Mouse (Mus musculus) layer of hippocampus, adult 2 months (tissue): ENCODE results near the gene Myo1d. TPM values are rescaled to one million over a fixed set of nuclear protein-coding genes. Genes with fewer than 3 reads are reported as not detected.

Experiments used
- DNase-seq, 2 experiments: peaks; one replicate each; pipeline ENCODE4 v3.0.0; 2022; ENCODE audit warnings: low spot score in 2 of 2
- H3K27ac ChIP-seq: fragments of 200-600 bp; 2 replicates; pipeline ENCODE4 v1.8.1; 2022
- H3K4me3 ChIP-seq: fragments of 200-600 bp; 2 replicates; pipeline ENCODE4 v1.8.1; 2022; ENCODE audit warnings: mild to moderate bottlenecking
- CTCF ChIP-seq: fragments of 200-600 bp; conservative IDR thresholded peaks from 2 replicates; pipeline ENCODE4 v1.8.1; 2022; ENCODE audit warnings: antibody characterized with exemption, mild to moderate bottlenecking, moderate library complexity
- total RNA-seq, 2 experiments: library from RNA; stranded (reverse); gene quantifications; 2 replicates each; pipeline ENCODE4 v1.2.3; 2021

Myo1d gene
- total RNA-seq, 2 experiments from 2014 or later = 6.2 to 8.0 TPM

GRCm38 (mm10) chr11:80490831-80491230, 289.0 kb downstream of the Myo1d start:
- no peak overlapping the region for H3K4me3 ChIP-seq
- TF ChIP-seq CTCF = no peak
- H3K27ac ChIP-seq = peak overlapping the region; percentile 93
- DNase-seq = no peak

DNA sequence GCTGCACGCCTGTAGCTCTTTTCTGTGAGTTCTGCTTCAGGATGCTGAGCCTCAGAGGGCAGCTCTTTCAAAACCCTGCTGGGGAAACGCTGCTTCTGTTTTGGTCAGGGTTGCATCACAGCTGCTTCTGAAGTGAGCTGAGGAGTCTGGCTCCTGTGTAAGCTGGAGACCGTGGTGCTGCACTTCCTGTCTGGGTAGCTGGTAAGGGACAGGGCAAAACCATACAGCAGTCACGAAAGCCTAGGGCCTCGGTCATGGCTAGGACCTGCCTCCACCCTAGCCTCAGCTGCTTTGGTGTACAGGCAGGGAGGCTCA, 290.0 kb downstream of the Myo1d start:
- Histone ChIP-seq H3K27ac (peak overlapping the region; percentile 93), H3K4me3 (no peak overlapping the region)
- no peak for TF ChIP-seq CTCF
- DNase-seq = no peak

DNA sequence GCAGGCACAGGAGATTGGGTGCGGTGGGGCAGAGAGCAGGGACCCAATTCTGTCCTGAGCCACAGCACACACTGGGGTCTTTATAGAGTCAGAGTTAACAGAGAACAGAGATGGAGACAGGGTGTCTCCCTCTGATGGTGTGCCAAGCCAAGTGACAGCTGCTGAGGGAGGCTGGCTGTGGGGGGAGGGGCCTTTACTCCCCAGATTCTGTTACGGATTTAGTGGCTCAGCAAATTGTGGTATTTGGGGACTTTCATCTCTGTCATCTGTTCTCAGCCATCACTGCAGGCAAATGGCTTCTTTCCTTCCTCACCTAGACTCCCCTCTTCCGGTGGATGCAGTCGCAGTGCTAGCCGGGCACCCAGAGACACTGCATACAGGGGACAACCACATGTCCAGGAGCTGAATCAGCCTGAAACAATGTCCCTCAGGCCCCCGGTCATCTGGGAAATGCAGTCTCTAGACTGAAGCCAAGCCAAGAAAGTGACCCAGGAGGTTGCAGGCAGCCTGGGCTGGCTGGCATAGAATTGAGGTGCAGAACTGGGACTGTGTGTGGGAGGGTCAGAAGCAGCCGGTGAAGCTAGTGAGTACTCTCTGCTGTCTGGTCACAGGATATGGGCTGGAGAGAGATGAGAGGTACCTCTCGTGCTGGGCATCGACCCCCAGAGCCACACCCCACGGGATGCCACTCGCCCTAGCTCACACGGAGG, 290.5 kb downstream of the Myo1d start:
- peak; percentile 9; the same call in 1 of the 2 replicates for TF ChIP-seq CTCF
- DNase-seq = peak; percentile 81 to 87
- Histone ChIP-seq H3K27ac (peak overlapping the region; percentile 93), H3K4me3 (no peak overlapping the region)

GRCm38 (mm10) chr11:80487904-80488587, 291.8 kb downstream of the Myo1d start:
- H3K4me3 ChIP-seq = no peak overlapping the region
- DNase-seq = no peak
- no peak for TF ChIP-seq CTCF
- peak overlapping the region; percentile 93 for H3K27ac ChIP-seq

GRCm38 (mm10) chr11:80485622-80486206, 294.1 kb downstream of the Myo1d start:
- TF ChIP-seq CTCF = no peak
- no peak for DNase-seq
- H3K27ac ChIP-seq = peak overlapping the region; percentile 93

DNA sequence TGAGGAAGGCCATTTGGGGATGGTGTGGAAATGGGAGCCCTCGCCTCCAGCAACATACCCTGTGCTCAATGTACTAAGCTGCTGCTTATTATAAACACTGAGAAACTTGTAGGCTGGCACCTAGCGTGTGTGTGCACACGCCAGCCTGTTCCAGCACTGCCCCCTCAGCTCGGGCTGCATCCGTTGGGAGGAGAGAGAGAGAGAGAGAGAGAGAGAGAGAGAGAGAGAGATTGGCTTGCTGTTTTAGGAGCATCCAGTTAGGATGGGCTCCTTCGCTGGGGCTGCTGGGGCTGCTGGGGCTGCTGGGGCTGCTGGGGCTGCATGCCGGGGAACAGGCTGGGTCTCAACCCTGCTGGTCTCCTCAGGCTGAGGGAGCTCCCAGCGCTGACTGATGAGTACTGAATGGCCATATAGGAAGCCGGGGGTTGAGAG, 294.7 kb downstream of the Myo1d start:
- DNase-seq = no peak
- H3K27ac ChIP-seq = peak overlapping the region; percentile 93
- no peak for TF ChIP-seq CTCF

More at GRCm38 (mm10) chr11:80485622-80486206, 294.1 kb downstream of the Myo1d start:
- H3K4me3 ChIP-seq = no peak overlapping the region

DNA sequence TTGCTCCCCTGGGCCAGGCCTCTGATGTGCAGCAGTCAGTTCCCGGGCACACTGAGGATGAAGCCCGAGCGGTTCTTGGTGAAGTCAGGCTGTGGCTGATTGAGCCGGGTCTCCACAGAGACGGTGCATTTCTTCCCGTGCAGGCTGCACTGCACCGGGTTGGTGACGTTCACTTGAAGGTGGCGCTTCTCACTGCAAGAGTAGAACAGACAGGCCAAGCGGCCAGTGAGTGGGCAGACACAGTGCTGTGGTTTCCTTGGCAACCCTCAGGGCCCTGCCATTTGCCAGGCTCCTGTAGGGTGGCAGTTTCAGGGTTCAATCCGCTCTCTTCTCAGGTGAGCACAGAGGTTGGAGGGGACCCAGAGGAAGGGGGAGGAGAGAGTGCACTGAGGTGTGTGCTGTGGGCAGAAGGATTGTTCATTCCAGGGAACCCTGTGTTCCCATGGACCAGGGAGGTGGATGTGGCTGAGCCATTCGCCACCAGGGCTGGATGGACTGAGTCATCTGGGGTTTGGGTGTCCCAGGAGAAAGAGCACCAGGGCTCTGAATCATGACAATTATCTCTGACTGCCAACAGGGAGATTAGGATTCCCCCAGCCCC, 295.5 kb downstream of the Myo1d start:
- TF ChIP-seq CTCF = peak; percentile 29
- peak overlapping the region; percentile 32 for H3K4me3 ChIP-seq
- DNase-seq = peak; percentile 74 to 87
- peak overlapping the region; percentile 93 for H3K27ac ChIP-seq

More for the DNA sequence above, 294.7 kb downstream of the Myo1d start:
- no peak overlapping the region; the same call in 1 of the 2 replicates for H3K4me3 ChIP-seq

GRCm38 (mm10) chr11:80483536-80484067, 296.2 kb downstream of the Myo1d start:
- H3K4me3 ChIP-seq = peak overlapping the region; percentile 32
- no peak for DNase-seq
- TF ChIP-seq CTCF = no peak
- peak overlapping the region; percentile 93 for H3K27ac ChIP-seq

- no peak for TF ChIP-seq CTCF
- DNase-seq = no peak
- Histone ChIP-seq H3K27ac (peak overlapping the region; percentile 93), H3K4me3 (peak overlapping the region; percentile 92)
Measured at GRCm38 (mm10) chr11:80482921-80483320, 296.9 kb downstream of the Myo1d start.

- Histone ChIP-seq H3K4me3 (peak overlapping the region; percentile 92), H3K27ac (peak overlapping the region; percentile 93)
- no peak for DNase-seq
- TF ChIP-seq CTCF = no peak
Measured at GRCm38 (mm10) chr11:80482347-80482746, 297.5 kb downstream of the Myo1d start.

GRCm38 (mm10) chr11:80481409-80482050, 298.3 kb downstream of the Myo1d start:
- Histone ChIP-seq H3K4me3 (peak overlapping the region; percentile 92), H3K27ac (peak overlapping the region; percentile 93)
- TF ChIP-seq CTCF = no peak
- no peak for DNase-seq
